7 mouse cellular contexts compared by ENCODE assay signal in the genomic region with DNA sequence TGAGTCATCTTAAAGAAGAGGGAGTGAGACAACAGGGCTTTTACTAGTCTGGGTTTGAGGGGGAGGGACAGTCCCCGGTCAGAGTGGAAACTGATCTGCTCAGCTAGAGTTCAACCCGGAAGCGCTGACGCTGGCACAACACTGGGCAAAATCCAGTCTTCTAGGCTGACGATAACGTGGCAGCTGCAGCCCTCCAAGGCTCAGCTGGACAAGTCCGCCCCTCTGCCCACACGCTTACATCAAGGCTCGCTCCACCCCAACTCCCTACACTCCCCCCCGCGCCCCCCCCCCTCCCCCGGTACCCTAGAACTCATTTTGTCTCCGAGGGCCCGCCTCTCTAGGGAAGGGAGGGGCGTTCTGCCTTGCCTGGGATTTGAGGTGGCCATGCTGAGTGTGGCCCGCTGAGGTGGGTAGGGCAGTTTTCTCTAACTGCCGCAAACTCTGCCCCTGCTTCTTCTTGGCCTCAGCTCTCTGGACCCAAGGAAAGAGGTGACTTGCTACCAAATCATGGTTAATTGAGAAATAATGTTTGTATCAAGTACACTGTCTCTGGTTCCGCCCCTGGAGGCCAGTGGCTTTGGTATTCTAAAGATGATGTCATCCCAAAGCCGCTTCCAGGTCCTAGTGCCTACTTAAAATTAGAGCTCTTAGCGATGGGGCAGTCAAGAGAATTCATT. TPM values are rescaled to one million over a fixed set of nuclear protein-coding genes. Genes with fewer than 3 reads are reported as not detected.
DNase-seq lines count a peak whose midpoint lies in the region; ATAC-seq and TF ChIP-seq lines count a peak whose summit lies in the region.

No protein-coding gene starts in this region.

- 2% methylated on average over 19 of the region's 20 CpGs for WGBS in embryonic facial prominence, embryonic 13.5 days
- WGBS in kidney, adult 2 months, result under 1% methylated on average over 19 of the region's 20 CpGs
- WGBS in limb, embryonic 12.5 days, result under 1% methylated on average over 20 of the region's 20 CpGs
- WGBS in midbrain, embryonic 15.5 days, result 0% methylated on average over 19 of the region's 20 CpGs
- 2% methylated on average over 20 of the region's 20 CpGs for WGBS in spleen, adult 2 months

- peak; percentile 75 for DNase-seq in adrenal gland, postnatal 25 days
- DNase-seq in heart, adult 18-20 months, result peak; percentile 91
- DNase-seq in kidney, adult 2 months, result peak; percentile 91
- DNase-seq in spleen, adult 2 months (ENCODE audit: low read depth in 1 of 2, low spot score in 2 of 2), result peak; percentile 69 to 78

- H3K27me3 ChIP-seq in embryonic facial prominence, embryonic 13.5 days, result no peaks in the 10 kb centered on the region
- H3K27me3 ChIP-seq in kidney, adult 2 months (replicated peaks; ENCODE audit: control insufficient read depth, insufficient read depth, low read length), result no peaks in the 10 kb centered on the region
- H3K27me3 ChIP-seq in limb, embryonic 12.5 days, result no peaks in the 10 kb centered on the region
- no peaks in the 10 kb centered on the region for H3K27me3 ChIP-seq in midbrain, embryonic 15.5 days (replicated peaks)
- H3K27me3 ChIP-seq in spleen, adult 2 months (ENCODE audit: control insufficient read depth, insufficient read depth, low read length), result no peaks in the 10 kb centered on the region

- no peaks in the 10 kb centered on the region for H3K4me1 ChIP-seq in embryonic facial prominence, embryonic 13.5 days
- no peaks in the 10 kb centered on the region; the same call in 1 of the 2 replicates for H3K4me1 ChIP-seq in kidney, adult 2 months (ENCODE audit: control insufficient read depth, insufficient read depth, low read length)
- H3K4me1 ChIP-seq in limb, embryonic 12.5 days (replicated peaks), result no peaks in the 10 kb centered on the region
- 0 out of 2 replicates have a peak, but pooled peaks cover 4% of the 10 kb centered on the region for H3K4me1 ChIP-seq in midbrain, embryonic 15.5 days
- H3K4me1 ChIP-seq in spleen, adult 2 months (ENCODE audit: control insufficient read depth, insufficient read depth, insufficient read length), result no peaks in the 10 kb centered on the region

- H3K36me3 ChIP-seq in embryonic facial prominence, embryonic 13.5 days, result no peaks in the 10 kb centered on the region
- no peaks in the 10 kb centered on the region for H3K36me3 ChIP-seq in kidney, adult 2 months (ENCODE audit: control insufficient read depth, insufficient read depth, low read length)
- no peaks in the 10 kb centered on the region for H3K36me3 ChIP-seq in limb, embryonic 12.5 days
- H3K36me3 ChIP-seq in midbrain, embryonic 15.5 days (replicated peaks), result no peaks in the 10 kb centered on the region
- H3K36me3 ChIP-seq in spleen, adult 2 months (ENCODE audit: control insufficient read depth, insufficient read depth, low read length), result no peaks in the 10 kb centered on the region

- 0 out of 2 replicates have a peak, but pooled peaks have one; percentile 10 for TF ChIP-seq CTCF in kidney, adult 2 months (conservative IDR thresholded peaks at IDR 0.05; ENCODE audit: insufficient read depth, insufficient read length, low read depth, low read length)
- no peak for TF ChIP-seq CTCF in spleen, adult 2 months (IDR thresholded peaks at IDR 0.05; ENCODE audit: extremely low read depth, insufficient read depth, insufficient read length, insufficient replicate concordance)

- H3K27ac ChIP-seq in embryonic facial prominence, embryonic 13.5 days, result peak overlapping the region; percentile 84
- H3K27ac ChIP-seq in kidney, adult 2 months (ENCODE audit: insufficient read depth, low read depth, low read length), result peak overlapping the region; percentile 99
- peak overlapping the region; percentile 80 for H3K27ac ChIP-seq in limb, embryonic 12.5 days
- peak overlapping the region; percentile 87 for H3K27ac ChIP-seq in midbrain, embryonic 15.5 days
- peak overlapping the region; percentile 95 for H3K27ac ChIP-seq in spleen, adult 2 months (ENCODE audit: insufficient read depth, low read length)

- peak overlapping the region; percentile 55 for H3K4me3 ChIP-seq in embryonic facial prominence, embryonic 13.5 days
- H3K4me3 ChIP-seq in kidney, adult 2 months (ENCODE audit: insufficient read depth, low read depth, low read length), result peak overlapping the region; percentile 95
- peak overlapping the region; percentile 52 for H3K4me3 ChIP-seq in limb, embryonic 12.5 days (replicated peaks)
- peak overlapping the region; percentile 56 for H3K4me3 ChIP-seq in midbrain, embryonic 15.5 days
- peak overlapping the region; percentile 69 for H3K4me3 ChIP-seq in spleen, adult 2 months (ENCODE audit: extremely low read depth, insufficient read depth, insufficient read length)

- peak overlapping the region; percentile 73 for H3K9ac ChIP-seq in embryonic facial prominence, embryonic 13.5 days
- peak overlapping the region; percentile 67 for H3K9ac ChIP-seq in limb, embryonic 12.5 days (replicated peaks)
- H3K9ac ChIP-seq in midbrain, embryonic 15.5 days, result peak overlapping the region; percentile 67

- H3K4me2 ChIP-seq in embryonic facial prominence, embryonic 13.5 days, result peak overlapping the region; percentile 61
- peak overlapping the region; percentile 62 for H3K4me2 ChIP-seq in limb, embryonic 12.5 days
- H3K4me2 ChIP-seq in midbrain, embryonic 15.5 days, result peak overlapping the region; percentile 57

- peak; percentile 76 for TF ChIP-seq POLR2A in kidney, adult 2 months (IDR thresholded peaks at IDR 0.05; ENCODE audit: low read depth, low read length)
- no peak for TF ChIP-seq POLR2A in spleen, adult 2 months (IDR thresholded peaks at IDR 0.05; ENCODE audit: low read depth, low read length)

- peak; percentile 95 for ATAC-seq in embryonic facial prominence, embryonic 13.5 days (ENCODE audit: insufficient number of reproducible peaks, insufficient read depth, low FRiP score, low TSS enrichment, low read depth)
- peak; percentile 91 for ATAC-seq in limb, embryonic 12.5 days (ENCODE audit: insufficient number of reproducible peaks, insufficient read depth, low FRiP score, low TSS enrichment, low read depth)
- ATAC-seq in midbrain, embryonic 15.5 days (replicated peaks), result peak; percentile 95

- H3K9me3 ChIP-seq in embryonic facial prominence, embryonic 13.5 days, result no peaks in the 10 kb centered on the region
- H3K9me3 ChIP-seq in limb, embryonic 12.5 days, result no peaks in the 10 kb centered on the region
- H3K9me3 ChIP-seq in midbrain, embryonic 15.5 days, result no peaks in the 10 kb centered on the region

RNA-seq across cellular contexts. Expression of gene Rab6a, which starts 16.2 kb away (rescaled TPM):
- total RNA-seq in adrenal gland, postnatal 25 days (2021), result 64.8 and 67.5 TPM in 2 replicates
- 98.9 and 100 TPM in 2 replicates for polyA plus RNA-seq in embryonic facial prominence, embryonic 13.5 days (2015; fragmentation: Nextera tagmentation; extraction: Ambion mirVana)
- total RNA-seq in heart, adult 18-20 months (2021), result 10 to 100 TPM; 60.2 to 63.9 TPM
- polyA plus RNA-seq in kidney, adult 2 months (2012; rRNA removed), result 21.1 and 21.4 TPM in 2 replicates
- polyA plus RNA-seq in limb, embryonic 12.5 days (2016; fragmentation: Nextera tagmentation; extraction: Ambion mirVana), result 107 and 117 TPM in 2 replicates
- polyA plus RNA-seq in midbrain, embryonic 15.5 days (2015; fragmentation: Nextera tagmentation; extraction: Ambion mirVana), result 253 and 260 TPM in 2 replicates
- polyA plus RNA-seq in spleen, adult 2 months (2012; rRNA removed), result 12.3 and 24.3 TPM in 2 replicates

RNA-seq across cellular contexts. Expression of gene Mrpl48, which starts 17.1 kb away (rescaled TPM):
- 48.3 and 60.4 TPM in 2 replicates for total RNA-seq in adrenal gland, postnatal 25 days (2021)
- 73.9 and 74.6 TPM in 2 replicates for polyA plus RNA-seq in embryonic facial prominence, embryonic 13.5 days (2015; fragmentation: Nextera tagmentation; extraction: Ambion mirVana)
- total RNA-seq in heart, adult 18-20 months (2021), result 10 to 100 TPM; 63.9 to 78.5 TPM
- polyA plus RNA-seq in kidney, adult 2 months (2012; rRNA removed), result 21.0 and 27.5 TPM in 2 replicates
- polyA plus RNA-seq in limb, embryonic 12.5 days (2016; fragmentation: Nextera tagmentation; extraction: Ambion mirVana), result 59.5 and 66.2 TPM in 2 replicates
- 79.0 and 80.2 TPM in 2 replicates for polyA plus RNA-seq in midbrain, embryonic 15.5 days (2015; fragmentation: Nextera tagmentation; extraction: Ambion mirVana)
- polyA plus RNA-seq in spleen, adult 2 months (2012; rRNA removed), result 3.2 and 4.3 TPM in 2 replicates

RNA-seq across cellular contexts. Expression of gene Coa4, which starts 54.1 kb away (rescaled TPM):
- total RNA-seq in adrenal gland, postnatal 25 days (2021), result 11.5 and 11.7 TPM in 2 replicates
- polyA plus RNA-seq in embryonic facial prominence, embryonic 13.5 days (2015; fragmentation: Nextera tagmentation; extraction: Ambion mirVana), result 17.6 and 18.8 TPM in 2 replicates
- 10 to 100 TPM; 16.2 to 17.6 TPM for total RNA-seq in heart, adult 18-20 months (2021)
- 12.6 and 16.1 TPM in 2 replicates for polyA plus RNA-seq in kidney, adult 2 months (2012; rRNA removed)
- 15.7 and 21.3 TPM in 2 replicates for polyA plus RNA-seq in limb, embryonic 12.5 days (2016; fragmentation: Nextera tagmentation; extraction: Ambion mirVana)
- polyA plus RNA-seq in midbrain, embryonic 15.5 days (2015; fragmentation: Nextera tagmentation; extraction: Ambion mirVana), result 15.5 and 17.7 TPM in 2 replicates
- polyA plus RNA-seq in spleen, adult 2 months (2012; rRNA removed), result 7.7 and 7.8 TPM in 2 replicates

Comparison
In these comparisons a context has a peak if more than half of its experiments do, and no peak if none do; other contexts are left out.
1. Peak in every context shown above with its lines: DNase-seq, ATAC-seq, H3K4me3 ChIP-seq and H3K27ac ChIP-seq.